Mouse (Mus musculus) cerebellum, adult 2 months (tissue): Measurements from ENCODE around the gene Itpr3.

Experiments used
- CTCF ChIP-seq: fragments of 200-500 bp; IDR thresholded peaks from 2 replicates; pipeline ENCODE4 v1.5.1; 2011; ENCODE audit warnings: low read depth, mild to moderate bottlenecking, control low read depth, low read length, moderate library complexity, borderline replicate concordance; ENCODE audit not compliant: insufficient read depth
- POLR2A ChIP-seq: fragments of 200-500 bp; IDR thresholded peaks from 2 replicates; pipeline ENCODE4 v1.6.1; 2011; ENCODE audit warnings: low read length, control low read depth, borderline replicate concordance; ENCODE audit not compliant: insufficient read depth

DNA sequence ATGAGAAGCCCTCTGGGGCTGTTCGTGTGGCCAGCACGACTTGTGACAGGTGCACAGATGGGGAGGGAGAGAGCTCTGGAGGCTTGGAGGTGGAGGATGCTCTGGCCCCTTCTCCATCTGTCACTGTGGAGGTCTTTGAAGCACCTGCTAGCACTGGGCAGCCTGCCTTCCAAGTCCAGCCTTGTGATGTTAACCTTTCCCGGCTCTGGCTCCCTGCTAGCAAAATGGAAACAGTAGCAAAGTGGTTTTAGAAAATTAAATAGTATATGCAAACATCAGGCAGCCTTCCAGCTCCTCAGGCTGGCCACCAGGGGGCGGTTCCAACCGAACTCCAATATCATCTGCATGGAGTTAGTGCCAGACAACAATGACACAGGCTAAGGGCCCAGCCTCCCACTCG is 14.5 kb downstream of the Itpr3 start:
- TF ChIP-seq POLR2A = no peak
- peak; percentile 53 for TF ChIP-seq CTCF
